Mouse (Mus musculus) layer of hippocampus, postnatal 14 days (tissue): ENCODE results near the gene Samd7. TPM values are rescaled to one million over a fixed set of nuclear protein-coding genes. Genes with fewer than 3 reads are reported as not detected.

Source experiments
- DNase-seq, 2 experiments: peaks; one replicate each; pipeline ENCODE4 v3.0.0; 2021 to 2022; ENCODE audit warnings: low spot score in 2 of 2, mixed read lengths in 1 of 2
- total RNA-seq, 2 experiments: library from RNA; stranded (reverse); gene quantifications; 2 replicates each; pipeline ENCODE4 v1.2.3; 2021

The Samd7 gene
- total RNA-seq, 2 experiments from 2014 or later: not detected

DNA sequence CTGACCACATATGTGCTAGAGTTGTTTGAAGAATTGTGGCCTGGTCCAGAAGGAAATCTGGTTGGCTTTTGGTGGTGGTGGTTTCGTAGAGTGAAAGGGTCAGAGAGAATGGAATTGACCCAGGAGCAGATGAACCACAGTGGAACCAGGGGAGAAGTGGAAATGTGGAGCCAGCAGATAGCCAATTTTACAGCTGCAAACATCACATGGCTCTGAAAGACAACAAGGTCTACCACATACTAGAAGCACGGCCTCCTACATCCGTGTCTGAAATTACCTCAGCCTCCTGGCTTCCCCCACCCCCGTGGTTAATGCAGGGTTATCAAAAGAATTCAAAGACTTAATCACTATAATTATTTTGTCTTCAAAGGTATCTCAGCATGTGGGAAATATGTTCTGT lies 18.8 kb downstream of the Samd7 start:
- no peak for DNase-seq

DNA sequence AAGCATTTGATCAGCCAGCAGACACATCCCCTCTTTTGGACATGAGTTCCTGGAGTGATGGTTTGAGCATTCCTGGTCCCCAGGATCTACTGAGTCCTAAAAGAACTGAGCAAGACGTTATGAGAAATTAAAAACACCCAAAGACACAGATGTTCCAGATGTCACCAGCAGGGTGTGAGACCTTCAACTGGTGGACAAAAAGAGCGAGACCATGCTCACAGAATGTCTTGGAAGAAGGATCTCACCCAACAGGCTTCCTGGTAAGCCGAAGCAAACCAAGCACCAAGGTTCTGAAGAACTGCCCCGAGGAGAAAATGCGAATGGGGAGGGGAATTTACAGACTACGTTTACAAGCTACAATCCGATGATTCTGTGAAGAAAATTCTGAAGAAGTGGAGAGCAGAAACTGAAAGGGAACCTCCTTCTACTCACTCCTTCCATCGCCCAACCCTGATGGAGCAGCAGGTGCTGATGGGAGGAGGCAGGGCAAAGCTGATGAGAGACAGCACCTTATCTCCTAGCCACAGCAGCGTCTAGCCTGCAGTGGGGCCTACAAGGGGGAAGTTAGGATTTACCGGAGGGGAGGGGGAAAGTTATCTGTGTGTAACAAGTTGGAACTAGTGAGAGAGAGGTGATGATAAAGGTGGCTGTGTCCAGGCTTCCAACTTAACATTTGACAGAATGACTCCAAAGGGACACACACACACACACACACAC lies 19.4 kb downstream of the Samd7 start:
- DNase-seq: no peak

DNA sequence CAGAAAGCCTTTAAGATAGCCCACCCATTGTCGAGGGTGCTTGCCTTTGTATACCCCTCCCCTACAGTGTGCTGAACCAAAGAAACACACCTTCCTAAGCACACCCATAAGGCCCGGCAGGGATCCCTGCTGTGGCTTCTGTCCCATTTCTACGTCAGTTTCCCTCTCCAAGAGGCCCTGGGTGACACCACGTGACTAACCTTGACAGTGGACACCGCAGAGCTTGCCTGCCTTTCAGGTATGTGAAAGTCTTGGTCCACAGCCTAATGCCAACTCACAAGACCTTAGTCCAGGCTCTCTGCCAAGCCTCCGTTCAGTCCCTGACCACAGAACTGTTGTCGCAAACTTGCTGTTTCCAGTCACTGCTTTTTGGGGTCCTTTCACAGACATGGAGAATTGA lies 20.1 kb downstream of the Samd7 start:
- no peak for DNase-seq

DNA sequence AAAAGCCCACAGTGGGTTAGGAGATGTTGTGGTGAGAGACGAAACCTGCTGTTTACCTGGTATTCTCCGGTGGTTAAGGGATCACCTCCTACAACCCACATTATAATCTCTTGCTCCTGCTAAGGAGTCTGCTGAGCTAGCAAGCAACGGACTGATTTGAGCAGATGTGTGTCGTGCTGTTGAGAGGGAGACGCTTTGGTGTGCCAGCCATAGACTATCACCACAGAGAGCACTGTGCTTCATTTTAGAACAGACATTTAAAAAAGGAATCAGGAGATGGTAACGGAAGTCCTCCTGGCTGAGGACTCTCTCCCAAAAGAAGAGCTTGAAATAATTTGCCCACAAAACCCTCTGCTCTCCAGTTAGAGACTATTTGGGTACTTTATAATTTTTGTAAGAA lies 21.2 kb downstream of the Samd7 start:
- DNase-seq: peak in 1 of 2 experiments; percentile 6

DNA sequence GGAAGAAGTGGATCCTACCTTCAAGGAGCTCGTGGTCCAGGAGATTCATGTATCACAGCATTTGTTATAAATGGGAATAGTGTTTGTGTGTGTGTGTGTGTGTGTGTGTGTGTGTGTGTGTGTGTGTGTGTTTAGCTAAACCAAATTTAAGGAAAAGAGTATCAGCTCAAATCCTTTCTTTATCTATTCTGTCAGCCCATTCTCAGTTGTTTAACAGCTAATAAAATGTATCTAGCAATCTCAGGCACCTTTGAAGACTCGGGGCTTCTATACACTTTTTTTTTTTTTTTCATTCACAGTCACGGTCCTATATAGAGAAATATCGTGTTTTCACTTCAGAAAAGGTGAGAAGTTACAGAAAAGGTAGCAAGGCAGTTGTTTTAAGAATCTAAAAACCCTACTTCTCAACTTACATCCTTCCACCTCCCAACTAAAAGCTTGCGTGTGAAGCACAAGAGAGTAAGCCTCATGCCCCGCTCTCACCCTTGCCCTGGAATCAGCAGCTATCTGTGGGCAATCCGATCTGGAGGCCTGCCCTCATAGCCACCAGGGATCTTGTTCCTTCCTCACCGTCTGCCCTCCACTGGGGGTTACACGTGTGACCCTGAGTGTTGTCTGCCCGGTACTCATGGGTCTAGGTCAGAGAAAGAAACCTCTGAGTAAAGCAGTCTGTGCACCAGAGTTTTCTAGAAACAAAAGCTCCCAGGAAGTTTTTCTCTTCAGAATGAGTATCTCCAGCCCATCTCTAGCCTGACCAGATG lies 23.8 kb downstream of the Samd7 start:
- DNase-seq: no peak

DNA sequence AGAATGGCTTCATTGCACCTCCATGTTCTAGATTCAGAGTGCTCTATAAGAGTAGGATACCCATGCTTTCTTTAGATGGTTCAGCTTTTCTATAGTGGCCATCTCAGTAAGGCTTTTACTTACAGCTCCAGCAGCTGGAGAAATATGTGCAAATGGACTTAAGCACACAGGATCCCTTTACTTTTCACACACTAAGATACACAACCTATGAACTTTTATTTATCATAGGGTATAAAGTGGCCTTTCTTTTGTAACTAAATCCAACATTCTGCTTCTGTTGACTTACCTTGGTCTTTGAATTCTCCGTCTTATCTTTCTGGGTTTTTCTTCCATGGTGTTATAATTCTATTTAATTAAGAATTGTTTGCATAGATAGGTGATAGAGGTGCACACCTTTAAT lies 25.5 kb downstream of the Samd7 start:
- DNase-seq: no peak

DNA sequence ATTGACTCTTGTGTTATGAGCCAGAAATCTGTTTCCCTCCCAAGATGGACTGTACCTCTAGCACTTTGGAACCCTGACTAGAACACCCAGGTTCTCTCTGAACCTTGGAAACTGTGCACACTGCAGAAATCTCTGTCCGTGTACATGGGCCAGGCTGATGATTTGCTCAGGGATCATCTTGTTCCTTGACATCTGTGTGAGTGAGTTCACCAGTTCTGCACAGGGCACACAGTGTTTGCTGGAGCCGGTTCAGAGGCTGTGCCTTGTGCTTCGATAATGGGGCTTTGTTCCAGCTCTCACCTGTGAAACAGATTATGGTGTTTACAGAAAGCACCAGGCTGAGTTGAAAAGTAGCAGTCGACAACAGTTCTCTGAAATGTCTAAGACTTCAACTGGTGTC lies 26.5 kb downstream of the Samd7 start:
- no peak for DNase-seq

DNA sequence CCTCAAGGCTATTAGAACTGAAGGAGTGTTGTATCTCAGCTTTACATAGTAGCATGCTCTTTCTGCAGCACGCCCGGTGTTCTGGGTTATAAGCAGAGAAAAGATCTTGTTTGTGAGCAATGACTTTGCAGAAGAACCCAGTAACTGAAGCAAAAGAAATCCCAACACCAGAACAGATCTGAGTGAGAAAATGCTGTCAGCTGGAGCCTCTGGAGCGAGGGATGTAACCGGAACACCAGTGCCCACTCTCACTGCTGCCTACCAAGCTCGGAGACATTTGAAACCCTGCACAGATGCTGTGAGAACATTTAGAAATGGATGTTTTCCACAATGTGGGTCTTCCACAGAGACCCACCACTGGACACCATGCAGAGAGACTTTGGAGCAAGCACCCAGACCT lies 28.6 kb downstream of the Samd7 start:
- no peak for DNase-seq

DNA sequence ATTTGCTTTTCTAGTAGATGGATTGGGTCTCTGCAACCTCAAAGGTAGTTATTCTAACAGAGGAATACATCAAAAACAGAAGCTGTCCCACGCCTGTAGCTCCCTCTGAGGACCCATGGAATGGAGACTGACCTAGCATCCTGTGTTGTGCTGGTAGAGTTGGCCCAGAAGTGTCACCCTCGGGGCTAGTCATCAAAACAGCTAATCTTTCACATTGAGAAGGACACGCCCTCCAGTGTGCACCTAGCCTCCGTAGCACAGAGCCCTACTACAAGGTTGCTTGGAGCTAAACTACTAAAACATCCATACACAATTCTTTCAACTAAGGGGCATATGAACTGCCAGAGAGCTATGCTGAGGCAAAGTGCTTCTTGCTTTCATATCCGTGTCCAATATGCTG lies 31.9 kb downstream of the Samd7 start:
- DNase-seq: no peak

DNA sequence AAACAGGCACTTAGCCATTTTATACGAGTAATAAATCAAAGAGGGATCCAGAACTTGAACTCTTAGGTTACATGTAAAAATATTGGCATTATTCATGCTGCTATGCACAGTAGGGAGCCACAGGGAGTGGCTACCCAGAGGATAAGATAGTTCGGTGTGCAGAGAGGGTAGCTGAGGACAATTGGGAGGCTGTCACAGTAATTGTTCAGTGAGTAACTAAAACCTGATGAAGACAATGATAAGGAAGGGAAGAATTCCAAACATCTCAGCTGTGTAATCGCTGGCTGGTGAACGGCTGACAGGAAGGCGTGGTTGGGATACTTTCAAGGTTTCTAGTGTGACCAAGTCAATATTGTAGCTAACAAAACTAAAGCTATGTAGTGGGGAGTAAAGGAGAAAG lies 42.4 kb downstream of the Samd7 start:
- DNase-seq: no peak

DNA sequence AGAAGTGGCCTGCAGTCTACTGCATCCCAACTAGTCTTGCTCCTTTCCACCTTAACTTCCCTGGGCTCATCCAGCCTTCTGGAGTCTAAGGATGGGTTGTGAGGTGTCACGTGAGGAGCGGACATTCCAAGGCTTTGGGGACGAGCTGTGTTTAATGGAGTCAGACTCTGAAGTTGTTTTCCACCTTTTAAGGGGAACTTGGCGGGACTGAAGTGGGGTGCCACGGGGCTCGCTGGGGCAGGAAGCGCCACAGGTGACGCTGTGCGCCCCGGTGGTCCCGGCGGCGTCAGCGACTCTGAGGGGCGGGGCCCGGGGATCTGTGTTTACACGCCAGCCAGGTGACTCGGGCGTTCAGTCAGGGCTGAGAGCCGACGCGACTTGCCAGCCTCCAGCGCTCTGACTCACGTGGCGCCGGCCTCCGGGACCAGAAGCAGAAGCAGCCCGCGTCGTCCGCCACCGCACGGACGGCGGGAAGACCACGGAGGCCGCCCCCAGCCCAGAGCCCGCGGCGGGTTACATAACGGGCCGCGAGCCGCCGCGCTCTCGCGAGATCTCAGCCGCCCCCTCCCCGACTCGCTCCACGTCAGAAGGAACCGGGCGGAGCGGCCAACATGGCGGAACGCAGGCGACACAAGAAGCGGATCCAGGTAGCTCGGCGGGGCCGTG lies 46.8 kb downstream of the Samd7 start, which contains the start of gene Sec62:
Gene Sec62, plus strand, starts transcription at position 139 of the 666 bp plus-strand sequence.
- peak; percentile 92 to 95 for DNase-seq

DNA sequence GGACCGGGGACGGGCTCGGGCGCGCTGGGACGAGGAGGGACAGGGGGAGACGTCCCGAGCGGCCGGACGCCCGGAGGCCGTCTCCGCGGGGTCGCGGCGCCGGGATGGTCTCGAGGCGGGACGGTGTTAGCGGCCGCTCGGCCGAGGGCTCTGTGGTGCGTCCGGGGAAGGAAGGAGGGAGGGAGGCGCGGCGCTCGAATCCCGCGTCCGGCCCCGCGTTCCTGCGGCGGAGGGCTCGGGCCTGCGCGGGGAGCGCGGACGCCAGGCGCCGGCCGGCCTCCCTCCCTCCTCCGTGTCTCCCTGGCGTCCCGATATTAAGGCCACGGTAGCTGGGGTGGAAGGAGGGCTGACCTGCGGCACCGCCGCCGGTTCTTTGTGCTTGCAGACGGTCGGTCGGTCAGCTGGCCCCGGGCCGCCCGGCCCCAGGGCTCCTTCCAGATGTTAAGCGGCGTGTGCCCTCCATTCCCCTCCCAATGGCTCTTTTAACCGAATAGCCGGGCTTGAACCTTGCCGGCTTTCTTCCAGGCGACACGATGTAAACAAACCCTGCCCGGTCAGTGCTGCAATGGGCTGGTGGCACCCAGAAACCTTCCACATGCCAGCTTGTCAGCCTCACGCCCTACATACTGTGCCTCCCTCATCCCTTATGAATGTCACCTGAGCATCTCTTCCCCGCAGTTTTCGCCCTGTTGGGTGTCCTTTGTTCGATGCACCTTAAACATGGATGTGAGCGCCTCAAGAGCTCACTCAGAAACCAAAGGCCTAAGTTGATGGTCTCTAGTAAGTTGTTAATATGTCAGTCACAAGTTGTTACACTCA lies 47.5 kb downstream of the Samd7 start:
- DNase-seq: peak; percentile 16 to 20

DNA sequence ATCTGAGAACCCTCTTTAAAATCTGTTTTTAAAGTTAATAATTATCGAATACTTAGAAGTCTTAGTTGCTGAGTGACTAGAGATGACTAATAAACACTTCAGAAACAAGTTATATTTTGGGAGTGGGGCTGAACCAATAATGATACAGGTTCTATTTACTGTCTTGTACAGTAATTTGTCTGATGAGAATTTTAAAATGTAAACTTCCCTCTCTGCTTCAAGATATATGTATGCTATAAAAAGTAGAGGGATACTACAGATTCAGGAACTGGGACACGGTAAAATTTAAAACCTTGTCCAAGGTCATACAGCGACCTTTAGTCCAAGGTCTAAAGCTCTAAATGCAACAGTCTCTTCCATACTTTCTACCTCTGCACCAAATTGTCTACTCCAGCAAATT lies 56.1 kb downstream of the Samd7 start:
- DNase-seq: no peak

DNA sequence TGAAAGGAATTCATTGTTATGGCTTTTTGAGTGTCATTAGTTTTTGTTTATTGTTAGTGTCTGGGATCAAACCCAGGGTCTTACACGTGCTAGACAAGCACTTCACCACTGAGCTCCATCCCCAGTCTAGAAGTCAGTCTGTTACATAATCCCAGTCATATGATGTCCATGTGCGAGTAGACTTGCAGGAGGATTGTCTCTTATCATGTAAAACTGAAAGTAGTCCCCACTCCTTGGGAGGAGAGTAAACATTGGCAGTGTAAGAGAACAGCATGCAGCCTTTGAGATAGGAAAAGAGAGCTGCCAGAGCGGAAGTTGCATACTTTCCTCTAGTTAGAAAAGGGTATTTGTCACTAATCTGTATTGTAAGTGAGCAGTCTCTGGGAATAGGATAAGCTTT lies 66.8 kb downstream of the Samd7 start:
- DNase-seq: no peak

Other genes with a start within 250 kb of the Samd7 start
- 1 to 10 TPM; 5.0 to 6.9 TPM for gene Mecom, start 198.3 kb upstream of the Samd7 start, total RNA-seq
- gene Actrt3, start 146.4 kb upstream of the Samd7 start, total RNA-seq: 1 to 10 TPM; 1.4 to 1.5 TPM
- 10 to 100 TPM; 15.7 to 16.6 TPM for gene Mynn, start 144.2 kb upstream of the Samd7 start, total RNA-seq
- gene Lrriq4, start 101.8 kb upstream of the Samd7 start, total RNA-seq: not detected
- under 1 TPM; 0.33 to 0.78 TPM for gene Lrrc34, start 98.4 kb upstream of the Samd7 start, total RNA-seq
- gene Lrrc31, start 46.5 kb upstream of the Samd7 start, total RNA-seq: not detected
- gene Sec62, start 46.6 kb downstream of the Samd7 start, total RNA-seq: 10 to 100 TPM; 95.7 to 96.2 TPM
- gene Gpr160, start 109.7 kb downstream of the Samd7 start, total RNA-seq: 1 to 10 TPM in 1 of 2 experiments, under 1 TPM in 1; 0.92 to 1.6 TPM
- 10 to 100 TPM; 37.0 to 37.9 TPM for gene Phc3, start 223.1 kb downstream of the Samd7 start, total RNA-seq
- gene Prkci, start 249.5 kb downstream of the Samd7 start, total RNA-seq: 10 to 100 TPM; 56.8 to 59.5 TPM